Mouse (Mus musculus): ENCODE data around the gene Slc4a3. TPM values are rescaled to one million over a fixed set of nuclear protein-coding genes. Genes with fewer than 3 reads are reported as not detected.
A peak's percentile ranks its signal among the peaks of the same experiment; 100 is the strongest.

The Slc4a3 gene
- polyA plus RNA-seq, 1 experiment: 19.2 TPM

- H3K27me3 ChIP-seq (ENCODE audit: control insufficient read depth, insufficient read depth, low read length): no peaks in the 10 kb centered on the region
- peaks cover 18% of the 10 kb centered on the region for H3K4me1 ChIP-seq (ENCODE audit: control insufficient read depth, insufficient read depth, low read length)
Observed at GRCm38 (mm10) chr1:75561898-75562238, 15.8 kb downstream of the Slc4a3 start.

GRCm38 (mm10) chr1:75564102-75564501, 18.0 kb downstream of the Slc4a3 start:
- TF ChIP-seq CTCF (IDR thresholded peaks at IDR 0.05; ENCODE audit: control insufficient read depth, insufficient read depth, insufficient replicate concordance, low read depth, low read length): no peak
- TF ChIP-seq POLR2A (IDR thresholded peaks at IDR 0.05; ENCODE audit: control insufficient read depth, low read depth, low read length): no peak
- Histone ChIP-seq H3K36me3 (ENCODE audit: control insufficient read depth, insufficient read depth, low read length) (no peaks in the 10 kb centered on the region), H3K4me1 (ENCODE audit: control insufficient read depth, insufficient read depth, low read length) (peaks cover 18% of the 10 kb centered on the region), H3K4me3 (ENCODE audit: control insufficient read depth, low read depth, low read length) (no peak overlapping the region), H3K27ac (ENCODE audit: control insufficient read depth, insufficient read depth, low read depth, low read length) (no peak overlapping the region), H3K27me3 (ENCODE audit: control insufficient read depth, insufficient read depth, low read length) (no peaks in the 10 kb centered on the region)

More at GRCm38 (mm10) chr1:75561898-75562238, 15.8 kb downstream of the Slc4a3 start:
- TF ChIP-seq CTCF (IDR thresholded peaks at IDR 0.05; ENCODE audit: control insufficient read depth, insufficient read depth, insufficient replicate concordance, low read depth, low read length): no peak
- TF ChIP-seq POLR2A (IDR thresholded peaks at IDR 0.05; ENCODE audit: control insufficient read depth, low read depth, low read length): no peak
- no peak overlapping the region for H3K4me3 ChIP-seq (ENCODE audit: control insufficient read depth, low read depth, low read length)
- peak overlapping the region; percentile 60; the same call in 1 of the 2 replicates for H3K27ac ChIP-seq (ENCODE audit: control insufficient read depth, insufficient read depth, low read depth, low read length)
- no peaks in the 10 kb centered on the region for H3K36me3 ChIP-seq (ENCODE audit: control insufficient read depth, insufficient read depth, low read length)

- no peak overlapping the region for H3K4me3 ChIP-seq (ENCODE audit: control insufficient read depth, low read depth, low read length)
- no peak overlapping the region for H3K27ac ChIP-seq (ENCODE audit: control insufficient read depth, insufficient read depth, low read depth, low read length)
- no peaks in the 10 kb centered on the region for H3K36me3 ChIP-seq (ENCODE audit: control insufficient read depth, insufficient read depth, low read length)
- H3K4me1 ChIP-seq (ENCODE audit: control insufficient read depth, insufficient read depth, low read length): peaks cover 10% of the 10 kb centered on the region
- H3K27me3 ChIP-seq (ENCODE audit: control insufficient read depth, insufficient read depth, low read length): no peaks in the 10 kb centered on the region
- TF ChIP-seq POLR2A (IDR thresholded peaks at IDR 0.05; ENCODE audit: control insufficient read depth, low read depth, low read length): no peak
- TF ChIP-seq CTCF (IDR thresholded peaks at IDR 0.05; ENCODE audit: control insufficient read depth, insufficient read depth, insufficient replicate concordance, low read depth, low read length): no peak
Observed at GRCm38 (mm10) chr1:75564916-75565315, 18.9 kb downstream of the Slc4a3 start.

- Histone ChIP-seq H3K4me3 (ENCODE audit: control insufficient read depth, low read depth, low read length) (no peak overlapping the region), H3K36me3 (ENCODE audit: control insufficient read depth, insufficient read depth, low read length) (no peaks in the 10 kb centered on the region), H3K27me3 (ENCODE audit: control insufficient read depth, insufficient read depth, low read length) (no peaks in the 10 kb centered on the region), H3K4me1 (ENCODE audit: control insufficient read depth, insufficient read depth, low read length) (peaks cover 4% of the 10 kb centered on the region), H3K27ac (ENCODE audit: control insufficient read depth, insufficient read depth, low read depth, low read length) (no peak overlapping the region)
- TF ChIP-seq POLR2A (IDR thresholded peaks at IDR 0.05; ENCODE audit: control insufficient read depth, low read depth, low read length): no peak
- no peak for TF ChIP-seq CTCF (IDR thresholded peaks at IDR 0.05; ENCODE audit: control insufficient read depth, insufficient read depth, insufficient replicate concordance, low read depth, low read length)
Observed at GRCm38 (mm10) chr1:75565616-75566015, 19.6 kb downstream of the Slc4a3 start.

GRCm38 (mm10) chr1:75570403-75570802, 24.3 kb downstream of the Slc4a3 start:
- H3K4me1 ChIP-seq (ENCODE audit: control insufficient read depth, insufficient read depth, low read length): no peaks in the 10 kb centered on the region
- H3K27me3 ChIP-seq (ENCODE audit: control insufficient read depth, insufficient read depth, low read length): no peaks in the 10 kb centered on the region
- H3K4me3 ChIP-seq (ENCODE audit: control insufficient read depth, low read depth, low read length): no peak overlapping the region
- H3K36me3 ChIP-seq (ENCODE audit: control insufficient read depth, insufficient read depth, low read length): no peaks in the 10 kb centered on the region
- no peak overlapping the region for H3K27ac ChIP-seq (ENCODE audit: control insufficient read depth, insufficient read depth, low read depth, low read length)
- TF ChIP-seq POLR2A (IDR thresholded peaks at IDR 0.05; ENCODE audit: control insufficient read depth, low read depth, low read length): no peak
- no peak for TF ChIP-seq CTCF (IDR thresholded peaks at IDR 0.05; ENCODE audit: control insufficient read depth, insufficient read depth, insufficient replicate concordance, low read depth, low read length)

GRCm38 (mm10) chr1:75572776-75573175, 26.7 kb downstream of the Slc4a3 start:
- no peaks in the 10 kb centered on the region for H3K27me3 ChIP-seq (ENCODE audit: control insufficient read depth, insufficient read depth, low read length)
- no peaks in the 10 kb centered on the region for H3K4me1 ChIP-seq (ENCODE audit: control insufficient read depth, insufficient read depth, low read length)
- H3K36me3 ChIP-seq (ENCODE audit: control insufficient read depth, insufficient read depth, low read length): no peaks in the 10 kb centered on the region
- no peak overlapping the region for H3K4me3 ChIP-seq (ENCODE audit: control insufficient read depth, low read depth, low read length)
- TF ChIP-seq CTCF (IDR thresholded peaks at IDR 0.05; ENCODE audit: control insufficient read depth, insufficient read depth, insufficient replicate concordance, low read depth, low read length) (no peak), POLR2A (IDR thresholded peaks at IDR 0.05; ENCODE audit: control insufficient read depth, low read depth, low read length) (no peak)
- no peak overlapping the region for H3K27ac ChIP-seq (ENCODE audit: control insufficient read depth, insufficient read depth, low read depth, low read length)

- H3K27me3 ChIP-seq (ENCODE audit: control insufficient read depth, insufficient read depth, low read length): no peaks in the 10 kb centered on the region
- no peaks in the 10 kb centered on the region for H3K4me1 ChIP-seq (ENCODE audit: control insufficient read depth, insufficient read depth, low read length)
- no peaks in the 10 kb centered on the region for H3K36me3 ChIP-seq (ENCODE audit: control insufficient read depth, insufficient read depth, low read length)
- H3K27ac ChIP-seq (ENCODE audit: control insufficient read depth, insufficient read depth, low read depth, low read length): no peak overlapping the region
- TF ChIP-seq CTCF (IDR thresholded peaks at IDR 0.05; ENCODE audit: control insufficient read depth, insufficient read depth, insufficient replicate concordance, low read depth, low read length) (no peak), POLR2A (IDR thresholded peaks at IDR 0.05; ENCODE audit: control insufficient read depth, low read depth, low read length) (no peak)
- H3K4me3 ChIP-seq (ENCODE audit: control insufficient read depth, low read depth, low read length): no peak overlapping the region
Observed at GRCm38 (mm10) chr1:75573715-75574114, 27.6 kb downstream of the Slc4a3 start.
